Mouse (Mus musculus) small intestine, adult 2 months (tissue): ENCODE data around the gene Snap47. TPM values are rescaled to one million over a fixed set of nuclear protein-coding genes. Genes with fewer than 3 reads are reported as not detected.
A peak's percentile ranks its signal among the peaks of the same experiment; 100 is the strongest.

Source experiments
- H3K27ac ChIP-seq: fragments of 200-500 bp; 2 replicates; pipeline ENCODE4 v1.5.1; 2012; ENCODE audit warnings: low read depth, low read length, control low read depth, inconsistent platforms; ENCODE audit not compliant: insufficient read depth
- H3K27me3 ChIP-seq: fragments of 200-500 bp; 2 replicates; pipeline ENCODE4 v1.6.1; 2012; ENCODE audit warnings: mild to moderate bottlenecking, moderate library complexity, low read length, inconsistent platforms; ENCODE audit not compliant: control insufficient read depth, insufficient read depth
- H3K36me3 ChIP-seq: fragments of 200-500 bp; 2 replicates; pipeline ENCODE4 v1.6.1; 2012; ENCODE audit warnings: mild to moderate bottlenecking, low read length, control low read depth, inconsistent platforms; ENCODE audit not compliant: control insufficient read depth, insufficient read depth
- H3K4me1 ChIP-seq: fragments of 200-500 bp; 2 replicates; pipeline ENCODE4 v1.6.1; 2012; ENCODE audit warnings: low read length, inconsistent platforms, mixed read lengths; ENCODE audit not compliant: control insufficient read depth, insufficient read depth, insufficient read length
- H3K4me3 ChIP-seq: fragments of 200-500 bp; 2 replicates; pipeline ENCODE4 v1.5.1; 2012; ENCODE audit warnings: low read depth, mild to moderate bottlenecking, control low read depth, inconsistent platforms, low read length, moderate library complexity
- CTCF ChIP-seq: fragments of 200-500 bp; IDR thresholded peaks from 2 replicates; pipeline ENCODE4 v1.5.1; 2012; ENCODE audit warnings: low read depth, mild to moderate bottlenecking, control low read depth, inconsistent platforms, low read length, moderate library complexity, mixed read lengths; ENCODE audit not compliant: insufficient replicate concordance, insufficient read length; ENCODE audit errors: extremely low read depth
- POLR2A ChIP-seq: fragments of 200-500 bp; IDR thresholded peaks from 2 replicates; pipeline ENCODE4 v1.6.1; 2012; ENCODE audit warnings: low read depth, mild to moderate bottlenecking, control low read depth, inconsistent platforms, low read length, moderate library complexity
- WGBS: fragments of 180-500 bp; shearing (Covaris S2); methylation state at CpG from one replicate; pipeline ENCODE4 v1.1.7; 2018; 5-methylcytosine and 5-hydroxymethylcytosine counted together
- polyA plus RNA-seq: library from polyadenylated mRNA; depleted of rRNA; stranded (reverse); fragments of >200 nt; gene quantifications from 2 replicates; pipeline ENCODE4 v1.2.3, GENCODE M21; 2012; rRNA removed

The Snap47 gene
- 9.8 and 14.6 TPM in 2 replicates for polyA plus RNA-seq

DNA sequence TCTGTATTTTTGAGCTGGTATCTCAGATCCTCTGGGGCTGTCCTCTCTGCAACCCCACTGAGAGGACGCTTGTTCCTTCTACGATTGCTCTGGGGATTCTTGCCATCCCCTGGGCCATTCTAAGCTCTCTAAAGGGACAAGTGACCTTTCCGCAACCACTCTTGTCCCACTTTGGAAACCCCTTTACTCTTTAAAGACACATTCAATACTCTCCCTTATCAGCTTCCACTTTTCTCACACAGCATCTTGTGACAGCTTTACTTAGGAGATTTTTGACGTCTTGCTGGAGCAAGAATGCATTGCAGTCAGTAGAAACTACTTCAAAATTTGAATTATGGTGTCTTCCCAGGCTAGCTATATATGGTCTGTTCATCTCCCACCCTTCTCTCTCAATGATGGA lies at the start of gene Snap47:
TSS of gene Snap47 (minus strand) at position 101 of the 400 bp plus-strand sequence.
- Histone ChIP-seq H3K27ac (peak within 1 kb of the TSS; percentile 46), H3K27me3 (no peaks in the 10 kb centered on the region), H3K4me3 (peak within 1 kb of the TSS; percentile 73), H3K36me3 (peaks cover 23% of the 10 kb centered on the region), H3K4me1 (peaks cover 8% of the 10 kb centered on the region)
- 68% methylated on average over 4 of the region's 4 CpGs for WGBS
- TF ChIP-seq CTCF, result no peak
- TF ChIP-seq POLR2A, result no peak

DNA sequence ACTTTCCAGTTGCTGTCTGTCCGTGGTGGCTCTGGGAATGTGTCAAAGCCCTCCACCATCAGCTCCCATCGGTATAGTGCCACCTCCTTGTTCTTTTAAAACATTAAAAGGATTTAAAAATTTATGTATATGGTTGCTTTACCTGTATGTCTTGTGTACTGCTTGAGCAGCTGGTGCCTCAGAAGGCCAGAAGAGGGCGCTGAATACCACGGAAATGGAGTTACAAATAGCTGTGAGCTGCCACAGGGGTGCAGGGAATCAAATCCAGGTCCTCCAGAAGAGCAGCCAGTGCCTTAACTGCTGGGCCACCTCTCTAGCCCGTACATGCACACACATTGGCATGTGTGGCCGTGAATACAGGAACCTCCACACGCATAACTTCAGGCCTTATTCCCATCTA lies 46.8 kb upstream of the Snap47 start:
- H3K27me3 ChIP-seq, result no peaks in the 10 kb centered on the region
- H3K4me1 ChIP-seq, result no peaks in the 10 kb centered on the region
- no peak overlapping the region for H3K27ac ChIP-seq
- peaks cover 34% of the 10 kb centered on the region for H3K36me3 ChIP-seq
- 92% methylated on average over 7 of the region's 7 CpGs for WGBS
- TF ChIP-seq CTCF (no peak), POLR2A (no peak)
- no peak overlapping the region for H3K4me3 ChIP-seq

DNA sequence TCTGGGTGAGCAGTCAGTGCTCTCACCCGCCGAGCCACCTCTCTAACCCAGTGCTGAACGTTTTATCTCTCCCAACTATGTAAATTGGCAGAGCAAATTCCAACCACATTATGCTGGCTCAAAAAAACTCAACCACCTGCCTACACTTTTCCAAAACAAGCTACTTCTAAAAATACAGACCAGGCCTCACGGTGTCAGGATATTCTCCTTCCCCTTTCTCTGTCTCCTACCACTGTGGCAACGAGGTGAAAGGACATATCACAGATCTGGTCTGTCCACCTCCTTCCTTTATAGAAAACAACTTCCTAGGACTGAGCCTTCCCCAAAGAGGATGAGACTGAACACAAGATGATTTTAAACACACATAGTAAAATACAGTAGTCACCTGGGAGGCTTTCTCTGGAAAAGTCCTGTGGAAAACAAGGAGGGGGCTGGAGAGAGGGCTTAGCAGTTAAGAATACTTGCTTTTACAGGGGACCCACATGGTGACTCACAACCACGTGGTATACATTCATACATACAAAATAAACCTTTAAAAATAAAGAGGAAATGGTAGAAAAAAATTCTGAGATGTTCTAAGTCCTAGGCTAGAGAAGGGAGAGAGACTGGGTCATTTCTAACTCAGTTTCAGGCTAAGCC lies 45.8 kb upstream of the Snap47 start:
- TF ChIP-seq POLR2A (no peak), CTCF (no peak)
- Histone ChIP-seq H3K4me3 (no peak overlapping the region), H3K4me1 (no peaks in the 10 kb centered on the region), H3K27me3 (no peaks in the 10 kb centered on the region), H3K36me3 (peaks cover 36% of the 10 kb centered on the region), H3K27ac (no peak overlapping the region)
- WGBS, result 69% methylated on average over 6 of the region's 6 CpGs

DNA sequence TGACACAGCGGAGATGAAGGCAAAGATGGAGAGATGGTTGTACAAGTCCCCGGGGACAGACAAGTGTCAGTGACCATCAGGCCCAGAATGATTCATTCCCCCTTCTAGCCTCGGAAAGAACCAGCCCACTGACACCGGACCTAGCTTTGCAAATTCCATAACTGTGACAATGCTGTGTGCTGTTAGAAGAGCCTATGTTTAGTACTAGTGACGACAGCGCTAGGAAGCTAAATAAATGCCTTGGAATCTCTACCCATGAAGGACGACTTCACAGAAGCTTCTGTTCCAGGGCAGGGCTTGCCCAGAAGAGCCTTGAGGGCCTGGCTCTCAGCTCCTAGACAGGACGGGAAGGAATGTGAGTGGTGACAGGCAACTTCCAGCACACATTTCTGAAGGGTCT lies 35.2 kb upstream of the Snap47 start:
- 84% methylated on average over 8 of the region's 8 CpGs for WGBS
- H3K4me1 ChIP-seq, result no peaks in the 10 kb centered on the region
- H3K27me3 ChIP-seq, result no peaks in the 10 kb centered on the region
- peaks cover 24% of the 10 kb centered on the region; the same call in 1 of the 2 replicates for H3K36me3 ChIP-seq
- no peak overlapping the region for H3K27ac ChIP-seq
- H3K4me3 ChIP-seq, result no peak overlapping the region
- no peak for TF ChIP-seq CTCF
- no peak for TF ChIP-seq POLR2A

GRCm38 (mm10) chr11:59485641-59486040 lies 34.7 kb upstream of the Snap47 start:
- Histone ChIP-seq H3K4me3 (no peak overlapping the region), H3K36me3 (peaks cover 24% of the 10 kb centered on the region; the same call in 1 of the 2 replicates), H3K27me3 (0 out of 2 replicates have a peak, but pooled peaks cover 2% of the 10 kb centered on the region), H3K27ac (no peak overlapping the region), H3K4me1 (no peaks in the 10 kb centered on the region)
- no peak for TF ChIP-seq CTCF
- no peak for TF ChIP-seq POLR2A
- 66% methylated on average over 2 of the region's 2 CpGs for WGBS

- 0 out of 2 replicates have a peak, but pooled peaks cover 2% of the 10 kb centered on the region for H3K27me3 ChIP-seq
- 3% methylated on average over 2 of the region's 2 CpGs for WGBS
- no peak for TF ChIP-seq CTCF
- H3K4me3 ChIP-seq, result no peak overlapping the region
- H3K4me1 ChIP-seq, result no peaks in the 10 kb centered on the region
- no peak overlapping the region for H3K27ac ChIP-seq
- peaks cover 19% of the 10 kb centered on the region; the same call in 1 of the 2 replicates for H3K36me3 ChIP-seq
Measured at GRCm38 (mm10) chr11:59483212-59483611, 32.2 kb upstream of the Snap47 start.

GRCm38 (mm10) chr11:59477240-59477639 lies 26.3 kb upstream of the Snap47 start:
- H3K36me3 ChIP-seq, result no peaks in the 10 kb centered on the region
- H3K27me3 ChIP-seq, result 0 out of 2 replicates have a peak, but pooled peaks cover 2% of the 10 kb centered on the region
- 58% methylated on average over 6 of the region's 6 CpGs for WGBS
- H3K4me3 ChIP-seq, result no peak overlapping the region
- H3K27ac ChIP-seq, result no peak overlapping the region
- TF ChIP-seq CTCF (no peak), POLR2A (no peak)
- no peaks in the 10 kb centered on the region for H3K4me1 ChIP-seq
